In genomic region chr9:121314541-121315152, GRCm38 (mm10) we compare ENCODE assay signal across 8 mouse cellular contexts. TPM values are rescaled to one million over a fixed set of nuclear protein-coding genes. Genes with fewer than 3 reads are reported as not detected.
DNase-seq lines count a peak whose midpoint lies in the region; ATAC-seq lines count a peak whose summit lies in the region.

No protein-coding gene starts in this region.

- peak; percentile 22 for ATAC-seq in CD4-positive, CD25-positive, alpha-beta regulatory T cell, adult 4 months
- ATAC-seq in megakaryocyte-erythroid progenitor cell, adult 5-6 weeks (replicated peaks; ENCODE audit: low FRiP score, low TSS enrichment, poor library complexity, severe bottlenecking) = peak; percentile 49

- DNase-seq in R1 (ENCODE audit: low read depth, low spot score) = peak; percentile 81
- DNase-seq in heart, adult 8-10 months (ENCODE audit: low spot score) = peak; percentile 80
- DNase-seq in kidney, postnatal 10 days = peak; percentile 64
- no peak for DNase-seq in adrenal gland, postnatal 14 days
- DNase-seq in T-cell, adult 2 months (ENCODE audit: low spot score) = no peak
- DNase-seq in frontal cortex, postnatal 36 days (ENCODE audit: low spot score in 2 of 2) = no peak

RNA-seq across cellular contexts. Expression of gene Trak1, which starts 17.3 kb away (rescaled TPM):
- polyA plus RNA-seq in CD4-positive, CD25-positive, alpha-beta regulatory T cell, adult 4 months (2017; shearing (Covaris generic)) = 10 to 100 TPM in 1 of 2 experiments, 1 to 10 TPM in 1; 8.9 to 10.7 TPM
- 100 to 1,000 TPM; 294 to 334 (median 302) TPM for total RNA-seq in heart, adult 8-10 months (2022)
- total RNA-seq in megakaryocyte-erythroid progenitor cell, adult 5-6 weeks (2014; fragmentation: Nextera tagmentation) = 45.6 and 50.2 TPM in 2 replicates
- total RNA-seq in megakaryocyte-erythroid progenitor cell, adult 5-6 weeks (2017) = 14.2 and 23.2 TPM in 2 replicates
- 83.1 and 84.0 TPM in 2 replicates for total RNA-seq in adrenal gland, postnatal 14 days (2021)

RNA-seq across cellular contexts. Expression of gene Ulk4, which starts 37.6 kb away (rescaled TPM):
- polyA plus RNA-seq in CD4-positive, CD25-positive, alpha-beta regulatory T cell, adult 4 months (2017; shearing (Covaris generic)) = 1 to 10 TPM; 1.5 to 6.2 TPM
- under 1 TPM; 0.14 to 0.41 (median 0.30) TPM for total RNA-seq in heart, adult 8-10 months (2022)
- total RNA-seq in megakaryocyte-erythroid progenitor cell, adult 5-6 weeks (2014; fragmentation: Nextera tagmentation) = 0.24 and 1.1 TPM in 2 replicates
- 2.0 and 2.7 TPM in 2 replicates for total RNA-seq in megakaryocyte-erythroid progenitor cell, adult 5-6 weeks (2017)
- 1.8 and 2.2 TPM in 2 replicates for total RNA-seq in adrenal gland, postnatal 14 days (2021)

Comparison
In these comparisons a context has a peak if more than half of its experiments do, and no peak if none do; other contexts are left out.
1. DNase-seq: peak in R1 (single experiment), heart, adult 8-10 months (single experiment) and kidney, postnatal 10 days (single experiment); none in adrenal gland, postnatal 14 days (single experiment), T-cell, adult 2 months (single experiment) and frontal cortex, postnatal 36 days (0 of 2).